Mouse (Mus musculus): ENCODE measurements around the gene Creb3l2. TPM values are rescaled to one million over a fixed set of nuclear protein-coding genes. Genes with fewer than 3 reads are reported as not detected.

Creb3l2 gene
- polyA plus RNA-seq, 1 experiment: 1.4 TPM

- peaks cover 20% of the 10 kb centered on the region for H3K4me1 ChIP-seq
- TF ChIP-seq FLI1 (IDR thresholded peaks at IDR 0.05; ENCODE audit: low read length) (no peak), GATA1 (IDR thresholded peaks at IDR 0.05; ENCODE audit: borderline replicate concordance, low read length) (no peak)
- peaks cover 4% of the 10 kb centered on the region for H3K36me3 ChIP-seq (replicated peaks; ENCODE audit: low read length)
- H3K27me3 ChIP-seq (replicated peaks): no peaks in the 10 kb centered on the region
- H3K4me3 ChIP-seq (replicated peaks): no peak overlapping the region
- H3K9me3 ChIP-seq: peaks cover 3% of the 10 kb centered on the region
These were observed 41.0 kb downstream of the Creb3l2 start for GRCm38 (mm10) chr6:37400866-37401525.

- Histone ChIP-seq H3K4me1 (peaks cover 28% of the 10 kb centered on the region), H3K36me3 (replicated peaks; ENCODE audit: low read length) (peaks cover 4% of the 10 kb centered on the region), H3K27me3 (replicated peaks) (no peaks in the 10 kb centered on the region), H3K9me3 (no peaks in the 10 kb centered on the region), H3K4me3 (replicated peaks) (no peak overlapping the region)
- TF ChIP-seq GATA1 (IDR thresholded peaks at IDR 0.05; ENCODE audit: borderline replicate concordance, low read length) (no peak), FLI1 (IDR thresholded peaks at IDR 0.05; ENCODE audit: low read length) (no peak)
These were observed 41.8 kb downstream of the Creb3l2 start for GRCm38 (mm10) chr6:37400167-37400566.

- Histone ChIP-seq H3K4me1 (peaks cover 31% of the 10 kb centered on the region), H3K36me3 (replicated peaks; ENCODE audit: low read length) (peaks cover 6% of the 10 kb centered on the region), H3K4me3 (replicated peaks) (no peak overlapping the region), H3K27me3 (replicated peaks) (no peaks in the 10 kb centered on the region), H3K9me3 (no peaks in the 10 kb centered on the region)
- no peak for TF ChIP-seq GATA1 (IDR thresholded peaks at IDR 0.05; ENCODE audit: borderline replicate concordance, low read length)
- no peak for TF ChIP-seq FLI1 (IDR thresholded peaks at IDR 0.05; ENCODE audit: low read length)
These were observed 43.0 kb downstream of the Creb3l2 start for GRCm38 (mm10) chr6:37398943-37399342.

- H3K27me3 ChIP-seq (replicated peaks): no peaks in the 10 kb centered on the region
- H3K36me3 ChIP-seq (replicated peaks; ENCODE audit: low read length): peaks cover 6% of the 10 kb centered on the region
- H3K9me3 ChIP-seq: no peaks in the 10 kb centered on the region
- no peak for TF ChIP-seq FLI1 (IDR thresholded peaks at IDR 0.05; ENCODE audit: low read length)
- no peak for TF ChIP-seq GATA1 (IDR thresholded peaks at IDR 0.05; ENCODE audit: borderline replicate concordance, low read length)
- H3K4me1 ChIP-seq: peaks cover 31% of the 10 kb centered on the region
- H3K4me3 ChIP-seq (replicated peaks): no peak overlapping the region
These were observed 44.0 kb downstream of the Creb3l2 start for GRCm38 (mm10) chr6:37397973-37398372.

- Histone ChIP-seq H3K4me3 (replicated peaks) (no peak overlapping the region), H3K27me3 (replicated peaks) (no peaks in the 10 kb centered on the region), H3K4me1 (peaks cover 31% of the 10 kb centered on the region), H3K9me3 (no peaks in the 10 kb centered on the region), H3K36me3 (replicated peaks; ENCODE audit: low read length) (peaks cover 6% of the 10 kb centered on the region)
- no peak for TF ChIP-seq GATA1 (IDR thresholded peaks at IDR 0.05; ENCODE audit: borderline replicate concordance, low read length)
- TF ChIP-seq FLI1 (IDR thresholded peaks at IDR 0.05; ENCODE audit: low read length): no peak
These were observed 44.7 kb downstream of the Creb3l2 start for GRCm38 (mm10) chr6:37397254-37397653.

- Histone ChIP-seq H3K4me3 (replicated peaks) (no peak overlapping the region), H3K36me3 (replicated peaks; ENCODE audit: low read length) (peaks cover 6% of the 10 kb centered on the region), H3K27me3 (replicated peaks) (no peaks in the 10 kb centered on the region), H3K9me3 (no peaks in the 10 kb centered on the region), H3K4me1 (peaks cover 30% of the 10 kb centered on the region)
- TF ChIP-seq GATA1 (IDR thresholded peaks at IDR 0.05; ENCODE audit: borderline replicate concordance, low read length): no peak
- TF ChIP-seq FLI1 (IDR thresholded peaks at IDR 0.05; ENCODE audit: low read length): no peak
These were observed 45.8 kb downstream of the Creb3l2 start for GRCm38 (mm10) chr6:37396127-37396526.

GRCm38 (mm10) chr6:37393263-37393662, 48.7 kb downstream of the Creb3l2 start:
- no peak overlapping the region for H3K4me3 ChIP-seq (replicated peaks)
- no peaks in the 10 kb centered on the region for H3K27me3 ChIP-seq (replicated peaks)
- H3K36me3 ChIP-seq (replicated peaks; ENCODE audit: low read length): peaks cover 5% of the 10 kb centered on the region
- no peaks in the 10 kb centered on the region for H3K9me3 ChIP-seq
- H3K4me1 ChIP-seq: peaks cover 19% of the 10 kb centered on the region
- TF ChIP-seq GATA1 (IDR thresholded peaks at IDR 0.05; ENCODE audit: borderline replicate concordance, low read length): no peak
- TF ChIP-seq FLI1 (IDR thresholded peaks at IDR 0.05; ENCODE audit: low read length): no peak

GRCm38 (mm10) chr6:37392262-37392661, 49.7 kb downstream of the Creb3l2 start:
- no peak overlapping the region for H3K4me3 ChIP-seq (replicated peaks)
- no peak for TF ChIP-seq FLI1 (IDR thresholded peaks at IDR 0.05; ENCODE audit: low read length)
- no peak for TF ChIP-seq GATA1 (IDR thresholded peaks at IDR 0.05; ENCODE audit: borderline replicate concordance, low read length)
- H3K9me3 ChIP-seq: no peaks in the 10 kb centered on the region
- no peaks in the 10 kb centered on the region for H3K27me3 ChIP-seq (replicated peaks)
- peaks cover 15% of the 10 kb centered on the region for H3K4me1 ChIP-seq
- peaks cover 5% of the 10 kb centered on the region for H3K36me3 ChIP-seq (replicated peaks; ENCODE audit: low read length)

GRCm38 (mm10) chr6:37391313-37391712, 50.6 kb downstream of the Creb3l2 start:
- Histone ChIP-seq H3K27me3 (replicated peaks) (no peaks in the 10 kb centered on the region), H3K9me3 (no peaks in the 10 kb centered on the region), H3K36me3 (replicated peaks; ENCODE audit: low read length) (peaks cover 5% of the 10 kb centered on the region), H3K4me1 (peaks cover 14% of the 10 kb centered on the region), H3K4me3 (replicated peaks) (no peak overlapping the region)
- no peak for TF ChIP-seq FLI1 (IDR thresholded peaks at IDR 0.05; ENCODE audit: low read length)
- TF ChIP-seq GATA1 (IDR thresholded peaks at IDR 0.05; ENCODE audit: borderline replicate concordance, low read length): no peak

- Histone ChIP-seq H3K27me3 (replicated peaks) (no peaks in the 10 kb centered on the region), H3K4me1 (no peaks in the 10 kb centered on the region), H3K36me3 (replicated peaks; ENCODE audit: low read length) (peaks cover 3% of the 10 kb centered on the region), H3K9me3 (no peaks in the 10 kb centered on the region), H3K4me3 (replicated peaks) (no peak overlapping the region)
- no peak for TF ChIP-seq GATA1 (IDR thresholded peaks at IDR 0.05; ENCODE audit: borderline replicate concordance, low read length)
- no peak for TF ChIP-seq FLI1 (IDR thresholded peaks at IDR 0.05; ENCODE audit: low read length)
These were observed 53.0 kb downstream of the Creb3l2 start for GRCm38 (mm10) chr6:37388960-37389359.
